Mouse (Mus musculus): ENCODE measurements around the gene Hist3h2ba. TPM values are rescaled to one million over a fixed set of nuclear protein-coding genes. Genes with fewer than 3 reads are reported as not detected.
"Not testable (repeated sequence)": the region's sequence is repeated elsewhere in the genome, so short reads cannot be mapped to it uniquely, and the experiment has no call there.

Gene Hist3h2ba
- polyA plus RNA-seq, 1 experiment, result 5.3 TPM

DNA sequence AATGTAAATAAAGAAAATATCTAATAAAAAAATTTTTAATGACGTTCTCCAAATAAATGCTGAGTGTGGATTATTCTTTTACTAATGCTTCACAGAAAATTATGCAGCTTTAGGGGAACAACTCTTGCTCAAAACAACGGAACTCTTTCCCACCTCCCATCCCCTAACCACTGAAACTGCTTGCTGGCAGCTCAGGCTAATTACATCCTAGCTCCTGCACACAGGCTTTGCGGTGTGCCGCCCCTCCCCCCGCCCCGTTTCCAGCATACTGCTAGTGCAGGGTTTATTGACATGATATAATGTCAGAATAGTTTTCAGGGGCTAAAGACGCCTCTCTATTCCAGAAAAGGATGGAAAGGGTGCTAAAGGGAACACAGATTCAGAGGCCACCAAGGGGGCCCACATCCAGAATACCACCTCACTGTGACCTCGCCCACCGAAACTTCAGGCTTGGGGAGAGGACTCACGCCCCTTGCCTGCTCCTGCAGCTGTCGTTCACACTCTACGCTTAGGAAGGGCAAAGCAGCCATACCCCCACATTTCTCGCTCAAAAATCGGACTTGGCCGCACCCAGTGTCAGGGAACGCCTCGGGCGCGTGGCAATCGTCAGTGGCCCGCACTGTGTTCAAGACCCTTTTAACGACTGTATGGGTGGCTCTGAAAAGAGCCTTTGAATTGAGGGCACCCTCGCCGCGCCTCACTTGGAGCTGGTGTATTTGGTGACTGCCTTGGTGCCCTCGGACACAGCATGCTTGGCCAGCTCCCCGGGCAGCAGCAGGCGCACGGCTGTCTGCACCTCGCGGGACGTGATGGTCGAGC is 4.8 kb downstream of the Hist3h2ba start:
- Histone ChIP-seq H3K4me1 (peaks cover 47% of the 10 kb centered on the region), H3K4me3 (replicated peaks) (peak overlapping the region; percentile 92), H3K9me3 (no peaks in the 10 kb centered on the region), H3K27me3 (replicated peaks) (peaks cover 32% of the 10 kb centered on the region), H3K36me3 (replicated peaks; ENCODE audit: low read length) (peaks cover 20% of the 10 kb centered on the region)
- TF ChIP-seq FLI1 (IDR thresholded peaks at IDR 0.05; ENCODE audit: low read length) (no peak), GATA1 (IDR thresholded peaks at IDR 0.05; ENCODE audit: borderline replicate concordance, low read length) (no peak)

DNA sequence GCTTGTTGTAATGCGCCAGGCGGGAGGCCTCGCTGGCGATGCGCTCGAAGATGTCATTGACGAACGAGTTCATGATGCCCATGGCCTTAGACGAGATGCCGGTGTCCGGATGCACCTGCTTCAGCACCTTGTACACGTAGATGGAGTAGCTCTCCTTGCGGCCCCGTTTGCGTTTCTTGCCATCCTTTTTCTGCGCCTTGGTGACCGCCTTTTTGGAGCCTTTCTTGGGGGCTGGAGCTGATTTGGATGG is 5.4 kb downstream of the Hist3h2ba start:
- H3K4me1 ChIP-seq, result peaks cover 47% of the 10 kb centered on the region
- H3K4me3 ChIP-seq (replicated peaks), result peak overlapping the region; percentile 96
- peaks cover 22% of the 10 kb centered on the region for H3K36me3 ChIP-seq (replicated peaks; ENCODE audit: low read length)
- H3K27me3 ChIP-seq (replicated peaks), result peaks cover 29% of the 10 kb centered on the region
- H3K9me3 ChIP-seq, result not testable (repeated sequence)

DNA sequence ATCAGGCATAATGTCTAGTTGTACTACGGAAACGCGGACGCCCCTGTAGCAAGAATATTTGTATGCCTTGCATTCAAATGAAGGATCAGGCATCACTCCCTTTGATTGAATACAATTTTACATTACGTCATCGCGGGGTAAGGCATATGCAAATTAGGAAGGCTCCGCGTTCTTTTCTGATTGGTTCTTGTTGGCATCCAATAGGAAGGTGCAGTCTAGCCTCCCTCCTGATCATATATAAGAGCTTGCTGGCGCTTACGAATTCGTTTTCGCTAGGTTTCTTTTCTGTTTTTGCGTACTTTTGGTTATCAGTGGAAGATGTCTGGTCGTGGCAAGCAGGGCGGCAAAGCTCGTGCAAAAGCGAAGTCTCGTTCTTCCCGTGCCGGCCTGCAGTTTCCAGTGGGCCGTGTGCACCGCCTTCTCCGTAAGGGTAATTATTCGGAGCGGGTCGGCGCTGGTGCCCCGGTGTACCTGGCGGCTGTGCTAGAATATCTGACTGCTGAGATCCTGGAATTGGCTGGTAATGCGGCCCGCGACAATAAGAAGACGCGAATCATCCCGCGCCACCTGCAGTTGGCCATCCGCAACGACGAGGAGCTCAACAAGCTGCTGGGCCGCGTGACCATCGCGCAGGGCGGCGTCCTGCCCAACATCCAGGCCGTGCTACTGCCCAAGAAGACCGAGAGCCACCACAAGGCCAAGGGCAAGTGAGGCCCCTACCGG is 5.9 kb downstream of the Hist3h2ba start, which contains the start of the genes Hist3h2a and Trim17:
Gene Hist3h2a (plus strand): TSS at position 266 of the 723 bp plus-strand sequence.
Gene Trim17 (plus strand): TSS at position 266 of the 723 bp plus-strand sequence.
- Histone ChIP-seq H3K36me3 (replicated peaks; ENCODE audit: low read length) (peaks cover 22% of the 10 kb centered on the region), H3K4me1 (peaks cover 47% of the 10 kb centered on the region), H3K9me3 (no peaks in the 10 kb centered on the region), H3K27me3 (replicated peaks) (peaks cover 24% of the 10 kb centered on the region), H3K4me3 (replicated peaks) (peak within 1 kb of the TSS; percentile 96)
- TF ChIP-seq GATA1 (IDR thresholded peaks at IDR 0.05; ENCODE audit: borderline replicate concordance, low read length) (no peak), FLI1 (IDR thresholded peaks at IDR 0.05; ENCODE audit: low read length) (no peak)

DNA sequence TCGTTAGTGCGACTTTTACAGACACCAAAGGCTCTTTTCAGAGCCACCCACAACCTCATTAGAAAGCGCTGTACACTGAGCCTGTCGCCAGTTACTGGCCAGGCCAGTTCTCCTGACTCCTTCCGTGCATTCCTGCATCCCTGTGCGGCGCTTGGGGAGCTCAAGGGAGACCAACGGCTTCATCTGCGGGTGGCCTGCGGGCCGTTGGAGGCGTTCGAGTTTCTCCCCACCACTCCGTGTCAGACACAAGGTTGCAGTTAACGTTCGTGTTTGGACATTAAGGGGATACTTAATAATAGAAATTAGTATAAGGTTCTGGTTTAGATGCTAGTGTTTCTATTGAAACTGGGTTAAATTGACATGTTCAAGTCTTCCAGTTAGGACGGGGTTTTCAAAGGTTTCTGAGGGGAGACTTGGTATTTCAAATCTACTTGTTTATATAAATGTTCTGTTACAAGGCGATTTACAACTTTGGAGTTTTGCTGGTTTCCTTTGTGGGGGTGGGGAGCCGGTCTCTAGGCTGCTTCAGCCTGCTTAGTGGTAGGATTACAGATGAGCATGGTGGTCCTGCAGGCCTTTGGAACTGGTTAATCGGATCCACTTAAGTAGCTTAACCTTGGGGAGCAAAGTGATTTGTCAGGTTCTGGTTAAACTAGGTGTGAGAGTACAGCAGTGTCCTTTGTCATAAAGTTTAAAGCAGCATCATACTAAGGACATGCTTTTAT is 6.6 kb downstream of the Hist3h2ba start:
- Histone ChIP-seq H3K4me3 (replicated peaks) (peak overlapping the region; percentile 96), H3K36me3 (replicated peaks; ENCODE audit: low read length) (peaks cover 22% of the 10 kb centered on the region), H3K27me3 (replicated peaks) (peaks cover 17% of the 10 kb centered on the region), H3K9me3 (no peaks in the 10 kb centered on the region), H3K4me1 (peaks cover 53% of the 10 kb centered on the region)
- TF ChIP-seq GATA1 (IDR thresholded peaks at IDR 0.05; ENCODE audit: borderline replicate concordance, low read length) (no peak), FLI1 (IDR thresholded peaks at IDR 0.05; ENCODE audit: low read length) (no peak)

DNA sequence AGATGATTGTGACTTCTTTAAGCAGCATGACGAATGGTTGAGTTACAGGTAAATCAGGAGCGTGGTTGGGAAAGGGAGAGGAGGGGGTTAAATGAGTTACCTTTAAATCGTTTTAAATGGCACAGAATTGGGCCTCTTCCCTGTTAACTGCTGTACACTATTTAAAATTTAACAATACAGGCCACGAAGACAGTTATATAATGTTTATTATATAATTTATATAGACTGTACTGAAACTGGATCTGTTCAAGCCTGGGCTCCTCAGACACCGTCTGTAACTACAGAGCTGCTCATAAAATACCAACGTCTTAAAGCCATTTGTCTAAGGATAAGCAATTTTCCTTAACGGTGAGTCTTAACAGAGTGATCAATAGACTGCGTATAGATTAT is 7.1 kb downstream of the Hist3h2ba start:
- H3K4me1 ChIP-seq, result peaks cover 55% of the 10 kb centered on the region
- TF ChIP-seq FLI1 (IDR thresholded peaks at IDR 0.05; ENCODE audit: low read length) (no peak), GATA1 (IDR thresholded peaks at IDR 0.05; ENCODE audit: borderline replicate concordance, low read length) (no peak)
- peaks cover 13% of the 10 kb centered on the region for H3K27me3 ChIP-seq (replicated peaks)
- H3K4me3 ChIP-seq (replicated peaks), result peak overlapping the region; percentile 96
- H3K36me3 ChIP-seq (replicated peaks; ENCODE audit: low read length), result peaks cover 22% of the 10 kb centered on the region
- no peaks in the 10 kb centered on the region for H3K9me3 ChIP-seq

DNA sequence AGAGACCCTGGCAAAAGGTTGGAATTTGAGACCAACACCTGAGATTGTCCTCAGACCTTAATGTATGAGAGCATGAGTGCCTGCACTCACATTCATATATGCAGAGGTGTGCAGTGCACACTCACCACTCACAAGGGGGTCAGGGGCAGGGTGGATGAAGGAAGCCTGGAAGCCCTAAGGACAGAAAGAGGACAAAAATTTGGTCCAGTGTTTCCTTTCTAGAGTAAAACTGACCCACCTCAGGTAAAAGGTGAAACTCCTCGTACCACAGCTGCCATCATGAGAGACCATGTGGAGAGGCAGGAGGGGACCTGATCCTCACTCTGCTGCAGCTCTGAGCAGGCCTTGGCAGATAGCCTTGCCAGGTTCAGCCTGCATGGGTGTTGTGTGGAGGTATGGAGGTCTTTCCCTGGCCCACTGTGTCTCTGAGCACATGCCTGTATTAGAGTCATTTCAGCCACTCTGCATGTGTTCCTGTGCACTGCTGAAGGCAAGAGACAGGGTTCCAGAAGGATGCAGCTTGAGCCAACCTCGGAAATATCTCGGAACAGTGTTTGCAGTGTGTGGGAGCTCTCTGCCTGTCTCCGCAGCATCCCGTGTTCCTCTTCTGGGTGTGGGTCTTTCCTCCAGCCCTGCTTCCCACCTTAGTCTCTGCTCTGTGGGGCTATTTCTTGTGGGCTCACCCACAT is 8.7 kb downstream of the Hist3h2ba start:
- H3K9me3 ChIP-seq, result peaks cover 13% of the 10 kb centered on the region
- TF ChIP-seq GATA1 (IDR thresholded peaks at IDR 0.05; ENCODE audit: borderline replicate concordance, low read length) (no peak), FLI1 (IDR thresholded peaks at IDR 0.05; ENCODE audit: low read length) (no peak)
- peaks cover 61% of the 10 kb centered on the region for H3K4me1 ChIP-seq
- H3K27me3 ChIP-seq (replicated peaks), result peaks cover 15% of the 10 kb centered on the region
- H3K4me3 ChIP-seq (replicated peaks), result peak overlapping the region; percentile 74
- H3K36me3 ChIP-seq (replicated peaks; ENCODE audit: low read length), result peaks cover 30% of the 10 kb centered on the region

DNA sequence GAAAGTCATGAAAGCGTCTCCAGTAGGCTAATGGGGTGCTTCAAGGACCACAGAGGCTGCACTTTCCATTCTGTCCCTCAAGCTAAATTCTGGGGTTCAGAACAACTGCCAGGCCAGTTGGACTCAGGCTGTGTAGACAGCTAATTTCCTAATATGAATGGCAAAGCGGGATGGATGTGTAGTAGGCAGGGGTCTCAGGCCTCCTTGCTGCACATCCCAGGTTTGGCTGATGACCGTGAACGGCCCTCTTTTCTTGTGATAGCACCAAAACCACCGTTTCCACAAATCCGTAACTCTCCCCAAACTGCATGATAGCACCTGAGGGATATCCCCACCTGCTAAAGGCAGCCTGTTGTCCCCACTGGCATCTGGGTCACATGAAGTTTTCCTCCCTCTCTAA is 9.8 kb downstream of the Hist3h2ba start:
- TF ChIP-seq FLI1 (IDR thresholded peaks at IDR 0.05; ENCODE audit: low read length) (no peak), GATA1 (IDR thresholded peaks at IDR 0.05; ENCODE audit: borderline replicate concordance, low read length) (no peak)
- Histone ChIP-seq H3K27me3 (replicated peaks) (peaks cover 23% of the 10 kb centered on the region), H3K36me3 (replicated peaks; ENCODE audit: low read length) (peaks cover 30% of the 10 kb centered on the region), H3K9me3 (peaks cover 13% of the 10 kb centered on the region), H3K4me3 (replicated peaks) (peak overlapping the region; percentile 20), H3K4me1 (peaks cover 57% of the 10 kb centered on the region)

DNA sequence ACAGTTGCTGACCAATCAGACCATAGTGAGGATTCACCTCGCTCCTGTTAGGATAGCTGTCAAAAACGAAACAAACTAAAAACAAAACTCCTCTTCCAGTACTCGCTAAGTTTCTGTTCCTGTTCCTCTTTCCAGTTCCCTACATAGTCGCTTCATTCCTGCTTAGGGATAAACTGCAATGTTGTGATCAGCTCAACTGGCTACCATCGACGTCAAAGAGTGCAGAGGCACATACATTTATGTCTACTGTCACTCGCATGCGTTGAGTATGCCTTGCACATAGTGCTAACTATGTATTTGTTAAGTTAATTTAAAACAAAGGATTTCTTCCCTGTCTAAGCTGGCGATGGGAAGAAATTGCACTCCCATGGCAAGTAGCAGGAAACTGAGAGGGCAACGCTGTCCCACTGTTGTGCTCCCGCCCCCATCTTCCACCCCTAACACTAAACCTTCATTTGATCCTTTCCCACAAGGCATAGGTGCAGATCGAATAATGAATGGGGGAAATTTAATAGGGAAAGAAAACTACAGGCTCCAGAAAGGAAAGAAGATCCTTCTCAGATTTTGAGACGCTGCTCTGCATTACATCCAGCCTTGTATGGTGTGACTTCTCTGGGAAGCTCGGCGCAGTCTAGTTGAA is 10.6 kb downstream of the Hist3h2ba start:
- peaks cover 30% of the 10 kb centered on the region for H3K36me3 ChIP-seq (replicated peaks; ENCODE audit: low read length)
- peaks cover 56% of the 10 kb centered on the region for H3K4me1 ChIP-seq
- peak overlapping the region; percentile 92 for H3K4me3 ChIP-seq (replicated peaks)
- H3K27me3 ChIP-seq (replicated peaks), result peaks cover 27% of the 10 kb centered on the region
- no peak for TF ChIP-seq FLI1 (IDR thresholded peaks at IDR 0.05; ENCODE audit: low read length)
- no peak for TF ChIP-seq GATA1 (IDR thresholded peaks at IDR 0.05; ENCODE audit: borderline replicate concordance, low read length)
- H3K9me3 ChIP-seq, result peaks cover 13% of the 10 kb centered on the region

DNA sequence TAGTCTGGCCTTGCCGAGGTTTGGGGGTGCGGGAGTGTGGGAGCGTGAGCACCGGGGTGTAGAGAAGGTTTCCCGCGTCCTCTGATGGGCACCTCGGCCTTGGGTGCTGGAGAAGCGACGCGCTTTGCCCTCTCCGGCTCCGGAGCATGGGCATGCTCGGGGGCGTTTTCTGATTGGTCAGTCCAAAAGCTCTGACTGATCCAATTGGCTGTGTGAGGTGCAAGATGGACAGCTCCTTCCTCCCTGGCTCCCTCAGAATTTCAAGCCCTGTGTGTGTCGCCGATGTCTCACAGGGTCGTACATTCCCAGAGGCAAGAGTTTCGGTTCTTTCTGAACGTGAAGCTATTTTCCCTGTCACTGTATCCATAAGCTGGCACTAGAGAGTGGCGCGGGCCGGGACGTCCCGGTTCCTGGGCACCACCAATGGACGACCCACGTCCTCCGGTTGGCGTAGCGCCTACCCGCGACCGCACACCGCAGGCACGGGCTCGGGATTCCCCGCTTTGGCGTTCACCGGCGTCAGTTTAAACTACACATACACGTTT is 11.3 kb downstream of the Hist3h2ba start:
- Histone ChIP-seq H3K4me1 (peaks cover 58% of the 10 kb centered on the region), H3K27me3 (replicated peaks) (peaks cover 28% of the 10 kb centered on the region), H3K9me3 (peaks cover 13% of the 10 kb centered on the region), H3K4me3 (replicated peaks) (peak overlapping the region; percentile 92), H3K36me3 (replicated peaks; ENCODE audit: low read length) (peaks cover 32% of the 10 kb centered on the region)
- TF ChIP-seq FLI1 (IDR thresholded peaks at IDR 0.05; ENCODE audit: low read length) (no peak), GATA1 (IDR thresholded peaks at IDR 0.05; ENCODE audit: borderline replicate concordance, low read length) (no peak)

Data from megakaryocyte, embryonic 14.5 days (primary cell).